Mouse (Mus musculus): ENCODE results near the gene Mepce. TPM values are rescaled to one million over a fixed set of nuclear protein-coding genes. Genes with fewer than 3 reads are reported as not detected.

The Mepce gene
- total RNA-seq, 2 experiments from 2014 or later: 20.7 to 21.1 TPM

DNA sequence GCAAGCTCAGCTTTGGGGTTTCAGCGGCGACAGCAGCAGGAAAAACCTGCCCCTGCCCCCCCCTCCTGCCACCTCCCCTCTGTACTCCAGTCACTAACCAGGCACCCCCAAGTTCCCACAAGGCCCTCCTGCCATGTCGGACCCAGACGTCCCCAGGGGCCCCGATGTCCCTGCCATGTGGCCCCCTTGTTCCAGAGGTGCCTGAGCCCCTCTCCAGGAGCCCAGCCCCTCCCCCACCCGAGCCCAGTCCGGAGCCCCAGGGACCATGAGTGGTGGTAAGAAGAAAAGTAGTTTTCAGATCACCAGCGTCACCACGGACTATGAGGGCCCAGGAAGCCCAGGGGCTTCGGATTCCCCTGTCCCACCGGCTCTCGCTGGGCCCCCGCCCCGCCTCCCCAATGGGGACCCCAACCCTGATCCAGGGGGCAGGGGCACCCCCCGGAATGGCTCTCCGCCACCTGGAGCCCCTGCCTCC lies 40.6 kb downstream of the Mepce start:
- intact Hi-C loops (cut with DNase I; ENCODE audit: low total_unique reads): no loop called here
- no peak for DNase-seq

DNA sequence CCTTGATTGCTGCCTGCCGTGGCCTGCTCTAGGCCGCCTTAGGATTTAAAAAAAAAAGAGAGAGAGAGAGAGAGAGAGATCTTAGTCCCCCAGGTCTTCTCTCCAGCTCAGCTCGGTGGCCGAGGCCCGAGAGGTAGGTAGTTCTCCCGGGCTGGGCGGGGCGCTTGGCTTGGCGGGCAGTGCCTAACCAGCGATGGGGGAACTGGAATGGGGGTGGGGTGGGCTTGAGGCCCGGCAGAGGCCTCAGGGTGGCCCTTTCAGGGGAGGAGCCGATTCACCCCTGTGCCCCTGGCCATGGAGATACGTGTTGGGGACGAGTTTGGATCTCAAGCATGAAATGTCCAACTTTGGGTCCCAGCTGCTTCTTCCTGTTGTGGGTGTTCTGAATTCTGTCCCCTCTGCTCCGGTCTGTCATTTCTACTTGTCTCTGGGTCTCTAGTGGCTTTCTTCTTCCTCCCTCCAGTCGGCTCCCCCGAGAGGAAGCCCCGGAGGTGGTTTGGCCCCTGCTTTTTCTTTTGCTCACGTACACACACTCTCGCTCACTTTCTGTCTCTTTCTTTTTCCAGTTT lies 41.1 kb downstream of the Mepce start:
- intact Hi-C loops (cut with DNase I; ENCODE audit: low total_unique reads): no loop called here
- DNase-seq: peak; percentile 82

DNA sequence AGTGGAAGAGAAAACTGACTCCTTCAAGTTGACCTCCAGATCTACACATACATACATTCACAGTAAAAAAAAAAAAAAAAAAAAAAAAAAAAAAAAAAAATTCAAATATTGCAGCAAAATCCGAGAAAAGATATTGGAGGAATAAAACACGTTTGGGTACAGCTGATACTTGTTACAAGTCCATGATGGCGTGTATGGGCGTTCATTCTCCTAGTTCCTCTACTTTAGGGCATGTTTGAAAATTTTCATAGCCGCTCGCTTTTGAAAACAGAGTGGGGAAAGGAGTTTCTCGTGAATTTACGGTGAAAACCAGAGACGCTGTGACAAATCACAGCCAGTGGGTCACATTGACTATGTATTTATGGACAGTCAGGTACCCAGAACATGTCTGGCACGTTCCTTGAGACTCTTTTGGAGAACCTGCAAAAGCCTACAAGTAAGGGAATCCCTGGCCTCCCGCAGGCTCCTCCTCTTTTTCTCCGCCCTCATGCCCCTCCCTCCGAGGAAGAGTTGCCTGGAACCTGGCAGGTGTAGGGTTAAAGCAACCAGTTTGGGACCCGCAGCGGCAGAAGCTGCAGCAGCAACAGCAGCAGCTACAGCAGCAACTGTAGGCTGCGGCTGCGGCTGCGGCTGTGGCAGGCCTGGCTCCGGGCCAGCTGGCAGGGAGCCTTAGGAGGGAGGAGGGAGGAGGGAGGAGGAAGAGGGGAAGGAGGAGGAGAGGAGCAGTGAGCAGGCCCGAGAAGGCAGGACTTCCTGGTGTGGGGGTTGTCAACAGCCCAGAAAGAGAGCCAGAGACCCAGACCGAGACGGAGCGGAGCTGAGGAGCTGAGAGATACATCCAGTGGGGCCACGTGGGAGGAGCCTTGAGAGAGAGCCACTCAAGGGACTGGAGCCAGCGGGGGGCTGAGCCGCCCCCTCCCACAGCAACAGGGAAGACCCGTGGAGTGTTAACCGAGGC lies 42.0 kb downstream of the Mepce start, which contains the start of gene Tsc22d4:
Gene Tsc22d4, plus strand, starts transcription at position 517 of the 958 bp plus-strand sequence.
- intact Hi-C loops (cut with DNase I; ENCODE audit: low total_unique reads): no loop called here

GRCm38 (mm10) chr5:137744197-137744596 lies 43.3 kb downstream of the Mepce start:
- DNase-seq: no peak
- intact Hi-C loops (cut with DNase I; ENCODE audit: low total_unique reads): no loop called here

More for the DNA sequence above, 42.0 kb downstream of the Mepce start, which contains the start of gene Tsc22d4:
- peak; percentile 92 for DNase-seq

DNA sequence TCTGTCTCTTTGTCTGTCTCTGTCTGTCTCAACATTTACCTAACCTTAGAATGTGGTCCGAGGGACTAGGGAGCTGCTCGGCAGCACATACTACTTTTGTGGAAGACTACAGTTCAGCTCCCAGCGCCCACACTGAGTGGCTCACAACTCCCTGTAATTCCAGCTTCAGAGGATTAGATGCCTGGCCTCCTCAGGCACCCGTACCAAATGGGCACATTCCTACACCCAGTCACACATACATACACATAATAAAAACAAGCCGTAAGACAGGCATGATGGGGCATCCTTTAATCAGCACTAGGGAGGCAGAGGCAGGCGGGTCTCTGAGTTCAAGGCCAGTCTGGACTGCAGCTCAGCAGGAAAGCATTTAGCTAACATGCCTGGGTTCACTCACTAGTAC lies 44.6 kb downstream of the Mepce start:
- no peak for DNase-seq
- intact Hi-C loops (cut with DNase I; ENCODE audit: low total_unique reads): no loop called here

- intact Hi-C loops (cut with DNase I; ENCODE audit: low total_unique reads): no loop called here
- DNase-seq: no peak
Measured at GRCm38 (mm10) chr5:137742048-137742447, 45.4 kb downstream of the Mepce start.

GRCm38 (mm10) chr5:137741023-137741931 lies 46.2 kb downstream of the Mepce start, which contains the start of gene Nyap1:
TSS of gene Nyap1 (minus strand) at chr5:137741607.
- intact Hi-C loops (cut with DNase I; ENCODE audit: low total_unique reads): no loop called here
- DNase-seq: peak; percentile 71

DNA sequence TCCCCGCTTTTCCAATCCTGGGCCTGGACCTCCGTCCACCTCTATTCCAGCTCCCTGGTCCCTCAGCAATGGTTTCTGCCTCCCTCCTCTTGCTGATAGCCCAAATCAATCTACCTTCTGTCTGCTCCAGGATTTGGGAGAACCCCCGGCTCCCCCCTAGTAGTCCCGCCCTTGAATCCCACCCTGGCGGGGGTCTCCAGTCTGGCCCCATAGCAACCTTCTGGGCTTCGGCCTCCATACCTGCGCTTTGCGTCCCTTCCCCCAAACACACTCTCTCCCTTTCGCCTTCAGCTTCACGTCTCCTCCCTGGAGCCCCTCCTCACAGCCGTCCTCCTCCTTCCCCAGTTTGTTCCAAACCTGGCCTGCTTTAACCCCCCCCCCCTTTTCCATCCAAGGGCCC lies 46.9 kb downstream of the Mepce start:
- no peak for DNase-seq
- intact Hi-C loops (cut with DNase I; ENCODE audit: low total_unique reads): no loop called here

DNA sequence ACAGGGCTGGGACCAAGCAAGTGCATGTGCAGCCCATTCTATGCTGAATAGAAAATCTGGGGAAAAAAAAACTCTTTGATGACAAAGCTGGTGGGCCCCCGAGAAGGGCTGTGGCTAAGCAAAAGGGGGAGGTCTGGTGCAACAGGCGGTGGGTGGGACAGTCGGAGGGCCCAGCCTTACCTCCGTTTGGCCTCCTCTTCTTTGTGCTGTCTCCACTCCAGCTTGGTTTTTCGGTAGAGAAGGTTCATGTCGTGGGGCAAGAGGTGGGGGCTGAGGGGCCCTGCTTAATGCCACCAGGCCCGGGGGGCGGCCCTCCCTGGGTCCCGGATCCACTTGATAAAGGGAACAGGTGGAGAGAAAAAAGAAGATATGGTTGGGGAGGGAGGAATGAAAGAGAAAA lies 48.0 kb downstream of the Mepce start:
- intact Hi-C loops (cut with DNase I; ENCODE audit: low total_unique reads): no loop called here
- DNase-seq: no peak

DNA sequence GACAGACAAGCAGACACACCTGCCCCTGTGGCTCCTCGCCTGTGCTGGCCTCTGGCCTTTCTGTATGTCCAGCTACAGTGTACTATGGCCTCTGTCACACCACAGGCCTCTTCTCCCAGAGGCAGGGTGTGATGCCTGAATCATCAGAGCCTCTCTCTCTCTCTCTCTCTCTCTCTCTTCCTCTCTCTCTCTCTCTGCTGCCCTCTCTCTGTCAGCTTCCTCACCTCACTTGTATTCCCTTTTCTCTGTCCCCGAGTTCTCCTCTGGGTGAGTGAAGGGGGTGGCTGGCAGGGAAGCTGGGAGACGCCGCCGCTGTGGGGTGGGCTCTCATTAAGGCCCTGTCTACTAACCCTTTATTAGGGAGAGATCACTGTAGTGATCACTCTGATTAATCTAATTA lies 48.9 kb downstream of the Mepce start:
- intact Hi-C loops (cut with DNase I; ENCODE audit: low total_unique reads): no loop called here
- DNase-seq: no peak

DNA sequence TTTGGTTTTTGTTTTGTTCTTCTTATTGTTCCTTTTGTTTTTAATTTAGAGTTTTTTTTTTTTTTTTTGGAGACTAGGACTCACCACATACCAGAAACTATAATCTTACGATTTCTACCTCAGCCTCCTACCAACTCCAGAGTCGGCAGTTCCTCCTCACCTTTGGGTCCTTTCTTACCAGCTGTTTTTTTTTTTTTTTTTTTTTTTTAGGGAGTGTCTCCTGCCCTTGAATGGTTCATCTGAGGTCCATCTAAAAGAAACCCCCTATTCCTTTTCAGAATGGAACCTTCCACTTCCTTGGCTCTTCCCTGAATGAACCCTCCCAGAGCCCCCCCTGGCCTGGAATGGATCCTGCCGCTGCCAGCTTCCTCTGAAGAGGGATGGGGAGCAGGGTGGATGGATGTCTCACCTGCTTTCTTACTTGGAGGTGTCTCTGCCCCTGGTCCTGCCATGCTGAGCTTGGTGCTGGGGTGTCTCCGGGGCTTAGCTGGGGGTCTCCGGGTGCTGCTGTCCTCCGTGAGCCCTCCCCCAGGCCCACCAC lies 50.0 kb downstream of the Mepce start:
- no peak for DNase-seq
- intact Hi-C loops (cut with DNase I; ENCODE audit: low total_unique reads): no loop called here

GRCm38 (mm10) chr5:137734289-137735061 lies 53.0 kb downstream of the Mepce start:
- intact Hi-C loops (cut with DNase I; ENCODE audit: low total_unique reads): no loop called here
- DNase-seq: no peak

- DNase-seq: no peak
- intact Hi-C loops (cut with DNase I; ENCODE audit: low total_unique reads): no loop called here
Measured at GRCm38 (mm10) chr5:137733638-137734288, 53.7 kb downstream of the Mepce start.

Other genes with a start within 250 kb of the Mepce start
- not detected for gene Actl6b, start 234.1 kb downstream of the Mepce start, total RNA-seq (2021)
- gene Tfr2, start 217.8 kb downstream of the Mepce start, total RNA-seq (2021): under 1 TPM in 1 of 2 experiments, not detected in 1; 0.06 TPM
- gene Mospd3, start 186.6 kb downstream of the Mepce start, total RNA-seq (2021): 10 to 100 TPM; 15.3 to 18.1 TPM
- 100 to 1,000 TPM; 190 to 251 TPM for gene Pcolce, start 173.9 kb downstream of the Mepce start, total RNA-seq (2021)
- under 1 TPM in 1 of 2 experiments, not detected in 1; 0.27 TPM for gene Fbxo24, start 158.7 kb downstream of the Mepce start, total RNA-seq (2021)
- 10 to 100 TPM; 14.8 to 15.3 TPM for gene Lrch4, start 158.5 kb downstream of the Mepce start, total RNA-seq (2021)
- gene Gm20605, start 158.5 kb downstream of the Mepce start, total RNA-seq (2021): 1 to 10 TPM; 3.0 to 3.6 TPM
- 1 to 10 TPM; 1.8 to 2.0 TPM for gene Sap25, start 146.3 kb downstream of the Mepce start, total RNA-seq (2021)
- under 1 TPM; 0.33 to 0.47 TPM for gene Irs3, start 141.9 kb downstream of the Mepce start, total RNA-seq (2021)
- gene Agfg2, start 102.9 kb downstream of the Mepce start, total RNA-seq (2021): 1 to 10 TPM; 4.9 to 5.8 TPM
- gene Nyap1, start 46.0 kb downstream of the Mepce start, total RNA-seq (2021): under 1 TPM; 0.39 to 0.42 TPM
- 100 to 1,000 TPM; 118 to 156 TPM for gene Tsc22d4, start 41.9 kb downstream of the Mepce start, total RNA-seq (2021)
- 1 to 10 TPM; 6.8 to 7.2 TPM for gene Ppp1r35, start 8.8 kb downstream of the Mepce start, total RNA-seq (2021)
- gene Zcwpw1, start 143 bp upstream of the Mepce start, total RNA-seq (2021): 1 to 10 TPM in 1 of 2 experiments, under 1 TPM in 1; 0.84 to 1.7 TPM
- under 1 TPM; 0.27 to 0.33 TPM for gene Pilra, start 48.6 kb upstream of the Mepce start, total RNA-seq (2021)
- not detected for gene Pilrb1, start 70.5 kb upstream of the Mepce start, total RNA-seq (2021)
- gene Pilrb2, start 84.2 kb upstream of the Mepce start, total RNA-seq (2021): under 1 TPM in 1 of 2 experiments, not detected in 1; 0.53 TPM
- not detected for gene Cyp3a13, start 134.0 kb upstream of the Mepce start, total RNA-seq (2021)
- gene Gjc3, start 175.4 kb upstream of the Mepce start, total RNA-seq (2021): 1 to 10 TPM; 3.0 to 6.7 TPM
- not detected for gene Azgp1, start 193.9 kb upstream of the Mepce start, total RNA-seq (2021)
- gene Smok3a, start 233.6 kb upstream of the Mepce start, total RNA-seq (2021): not detected
- not detected for gene Smok3b, start 233.8 kb upstream of the Mepce start, total RNA-seq (2021)

All from gastrocnemius, postnatal 14 days (tissue).